Mouse (Mus musculus) C2C12 (cell line): ENCODE measurements at regions not wholly inside any gene's neighbourhood (a gene's known extent, or its start where the extent isn't known, plus 50 kb on each side); places are given as distances from the start of the nearest gene placed in this dataset.

Experiments
- CEBPB ChIP-seq: IDR thresholded peaks from one replicate; pipeline ENCODE4 v1.6.1; 2011; ENCODE audit warnings: low read depth, mild to moderate bottlenecking, control low read depth, moderate library complexity
- CTCF ChIP-seq: IDR thresholded peaks from one replicate; pipeline ENCODE4 v1.5.1; 2011; ENCODE audit not compliant: control insufficient read depth, insufficient read depth, insufficient read length
- MAX ChIP-seq: IDR thresholded peaks from one replicate; pipeline ENCODE4 v1.6.1; 2011; ENCODE audit warnings: mild to moderate bottlenecking, control low read depth
- MYOD1 ChIP-seq: IDR thresholded peaks from one replicate; pipeline ENCODE4 v1.6.1; 2011; ENCODE audit warnings: low read depth; ENCODE audit not compliant: control insufficient read depth, insufficient read length
- MYOG ChIP-seq: IDR thresholded peaks from one replicate; pipeline ENCODE4 v1.6.1; 2011; ENCODE audit not compliant: control insufficient read depth, insufficient read length; ENCODE audit errors: extremely low read depth
- USF1 ChIP-seq: IDR thresholded peaks from one replicate; pipeline ENCODE4 v1.6.1; 2011; ENCODE audit warnings: low read depth, mild to moderate bottlenecking, control low read depth, moderate library complexity

DNA sequence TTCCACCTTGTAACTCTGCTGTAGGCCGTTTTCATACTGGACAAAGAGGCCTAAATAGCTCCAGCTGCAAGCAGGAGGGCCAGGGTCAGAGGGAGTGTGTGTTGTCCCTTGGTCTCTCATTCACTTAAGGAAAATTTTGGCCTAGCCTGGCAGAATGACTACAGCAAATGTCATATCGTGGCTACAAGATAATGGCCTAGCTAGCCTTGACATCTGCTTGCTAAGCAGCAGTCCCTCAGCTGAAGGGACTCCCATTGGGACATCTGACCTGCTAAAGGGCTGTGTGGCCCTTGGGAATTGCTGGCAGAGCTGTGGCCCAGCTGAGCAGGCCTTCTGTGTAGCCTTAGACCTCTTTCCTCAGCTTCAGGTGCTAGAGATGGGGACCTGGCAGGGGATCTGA, 53.8 kb upstream of the Hmx1 start:
- TF ChIP-seq USF1: no peak
- no peak for TF ChIP-seq CTCF
- no peak for TF ChIP-seq MYOD1
- TF ChIP-seq MAX: no peak
- TF ChIP-seq MYOG: no peak
- TF ChIP-seq CEBPB: no peak
